Mouse (Mus musculus) embryonic facial prominence, embryonic 11.5 days (tissue): ENCODE results near the gene Atp2b1. TPM values are rescaled to one million over a fixed set of nuclear protein-coding genes. Genes with fewer than 3 reads are reported as not detected.

Experiments
- ATAC-seq: fragments of 200-750 bp; cut with Nextera tagmentation; replicated peaks from 2 replicates; pipeline ENCODE4 v1.8.0; 2017; ENCODE audit warnings: low read depth; ENCODE audit not compliant: insufficient number of reproducible peaks, low FRiP score, low TSS enrichment
- DNase-seq: peaks from one replicate; pipeline ENCODE4 v3.0.0-alpha.2; 2015; ENCODE audit warnings: low spot score
- H3K27ac ChIP-seq: fragments of 300-500 bp; sonication (generic); replicated peaks from 2 replicates; pipeline ENCODE4 v1.5.1; 2014; ENCODE audit warnings: mild to moderate bottlenecking, low read depth, low read length, control low read depth
- H3K27me3 ChIP-seq: fragments of 300-500 bp; sonication (generic); 2 replicates; pipeline ENCODE4 v1.6.1; 2014; ENCODE audit warnings: mild to moderate bottlenecking, low read length, moderate library complexity, mixed read lengths; ENCODE audit not compliant: control insufficient read depth, insufficient read depth
- H3K36me3 ChIP-seq: fragments of 300-500 bp; sonication (generic); replicated peaks from 2 replicates; pipeline ENCODE4 v1.6.1; 2014; ENCODE audit warnings: low read depth, mild to moderate bottlenecking, low read length, moderate library complexity, mixed read lengths; ENCODE audit not compliant: control insufficient read depth, insufficient read depth
- H3K4me1 ChIP-seq: fragments of 300-500 bp; sonication (generic); 2 replicates; pipeline ENCODE4 v1.6.1; 2014; ENCODE audit warnings: low read length, mixed read lengths; ENCODE audit not compliant: control insufficient read depth, insufficient read depth
- H3K4me2 ChIP-seq: fragments of 300-500 bp; sonication (generic); 2 replicates; pipeline ENCODE4 v1.6.1; 2014; ENCODE audit warnings: low read depth, mild to moderate bottlenecking, control low read depth, low read length, moderate library complexity
- H3K4me3 ChIP-seq: fragments of 300-500 bp; sonication (generic); 2 replicates; pipeline ENCODE4 v1.5.1; 2014; ENCODE audit warnings: low read depth, low read length, control low read depth
- H3K9ac ChIP-seq: fragments of 300-500 bp; sonication (generic); replicated peaks from 2 replicates; pipeline ENCODE4 v1.6.1; 2014; ENCODE audit warnings: mild to moderate bottlenecking, control low read depth, low read length
- H3K9me3 ChIP-seq: fragments of 300-500 bp; sonication (generic); replicated peaks from 2 replicates; pipeline ENCODE4 v1.6.1; 2016; ENCODE audit warnings: mild to moderate bottlenecking, low read length, inconsistent platforms, mixed read lengths; ENCODE audit not compliant: control insufficient read depth
- WGBS: fragments of 180-500 bp; shearing (Covaris S2); extraction: QIAGEN DNeasy Blood & Tissue Kit; methylation state at CpG from one replicate; pipeline ENCODE4 v1.1.7; 2014; 5-methylcytosine and 5-hydroxymethylcytosine counted together
- polyA plus RNA-seq: library from polyadenylated mRNA; unstranded; fragments of >200 nt; fragmentation: Nextera tagmentation; extraction: Ambion mirVana; gene quantifications from 2 replicates; pipeline ENCODE4 v1.2.1, GENCODE M21; 2014

Gene Atp2b1
- polyA plus RNA-seq, 1 experiment from 2014 or later, result 92.0 TPM

- 78% methylated on average over 4 of the region's 4 CpGs for WGBS
- H3K9me3 ChIP-seq, result no peaks in the 10 kb centered on the region
- H3K27ac ChIP-seq, result no peak overlapping the region
- H3K9ac ChIP-seq, result no peak overlapping the region
- H3K27me3 ChIP-seq, result no peaks in the 10 kb centered on the region
- no peaks in the 10 kb centered on the region for H3K4me1 ChIP-seq
- H3K4me2 ChIP-seq, result no peak overlapping the region
- no peak overlapping the region for H3K4me3 ChIP-seq
- DNase-seq (no peak), ATAC-seq (no peak)
- H3K36me3 ChIP-seq, result no peaks in the 10 kb centered on the region
Observed at GRCm38 (mm10) chr10:98925081-98925480, 10.9 kb downstream of the Atp2b1 start.

- ATAC-seq, result no peak
Observed at GRCm38 (mm10) chr10:98926991-98927390, 12.8 kb downstream of the Atp2b1 start.

GRCm38 (mm10) chr10:98929444-98929843 lies 15.2 kb downstream of the Atp2b1 start:
- no peak overlapping the region for H3K4me3 ChIP-seq
- DNase-seq, result no peak
- no peaks in the 10 kb centered on the region for H3K36me3 ChIP-seq
- no peak overlapping the region for H3K4me2 ChIP-seq
- no peak overlapping the region for H3K9ac ChIP-seq
- no peak overlapping the region for H3K27ac ChIP-seq
- 81% methylated on average over 7 of the region's 7 CpGs for whole genome bisulfite sequencing
- no peaks in the 10 kb centered on the region for H3K4me1 ChIP-seq
- no peaks in the 10 kb centered on the region for H3K9me3 ChIP-seq
- H3K27me3 ChIP-seq, result no peaks in the 10 kb centered on the region
- no peak for ATAC-seq

More at GRCm38 (mm10) chr10:98926991-98927390, 12.8 kb downstream of the Atp2b1 start:
- Histone ChIP-seq H3K4me1 (no peaks in the 10 kb centered on the region), H3K27ac (no peak overlapping the region), H3K4me3 (no peak overlapping the region), H3K27me3 (no peaks in the 10 kb centered on the region), H3K9ac (no peak overlapping the region), H3K36me3 (no peaks in the 10 kb centered on the region), H3K4me2 (no peak overlapping the region), H3K9me3 (no peaks in the 10 kb centered on the region)
- DNase-seq, result no peak

GRCm38 (mm10) chr10:98930143-98930542 lies 15.9 kb downstream of the Atp2b1 start:
- ATAC-seq, result no peak
- no peaks in the 10 kb centered on the region for H3K4me1 ChIP-seq
- no peak overlapping the region for H3K27ac ChIP-seq
- H3K9me3 ChIP-seq, result no peaks in the 10 kb centered on the region
- H3K4me2 ChIP-seq, result no peak overlapping the region
- WGBS, result 67% methylated on average over 10 of the region's 11 CpGs
- H3K36me3 ChIP-seq, result no peaks in the 10 kb centered on the region
- no peak for DNase-seq
- H3K4me3 ChIP-seq, result no peak overlapping the region
- no peaks in the 10 kb centered on the region for H3K27me3 ChIP-seq
- H3K9ac ChIP-seq, result no peak overlapping the region

- Histone ChIP-seq H3K27ac (no peak overlapping the region), H3K4me2 (no peak overlapping the region), H3K9me3 (no peaks in the 10 kb centered on the region), H3K36me3 (no peaks in the 10 kb centered on the region), H3K4me1 (no peaks in the 10 kb centered on the region), H3K4me3 (no peak overlapping the region), H3K27me3 (no peaks in the 10 kb centered on the region), H3K9ac (no peak overlapping the region)
- ATAC-seq (no peak), DNase-seq (no peak)
- 89% methylated on average over 4 of the region's 4 CpGs for WGBS
Observed at GRCm38 (mm10) chr10:98940137-98940536, 25.9 kb downstream of the Atp2b1 start.

GRCm38 (mm10) chr10:98940799-98941198 lies 26.6 kb downstream of the Atp2b1 start:
- H3K27me3 ChIP-seq, result no peaks in the 10 kb centered on the region
- no peak overlapping the region for H3K9ac ChIP-seq
- H3K4me1 ChIP-seq, result no peaks in the 10 kb centered on the region
- 95% methylated on average over 2 of the region's 2 CpGs for WGBS
- DNase-seq (no peak), ATAC-seq (no peak)
- no peak overlapping the region for H3K4me3 ChIP-seq
- no peak overlapping the region for H3K27ac ChIP-seq
- no peak overlapping the region for H3K4me2 ChIP-seq
- H3K36me3 ChIP-seq, result no peaks in the 10 kb centered on the region
- H3K9me3 ChIP-seq, result no peaks in the 10 kb centered on the region

GRCm38 (mm10) chr10:98941991-98942390 lies 27.8 kb downstream of the Atp2b1 start:
- no peaks in the 10 kb centered on the region for H3K36me3 ChIP-seq
- no peak for DNase-seq
- H3K4me3 ChIP-seq, result no peak overlapping the region
- H3K27ac ChIP-seq, result no peak overlapping the region
- no peak overlapping the region for H3K9ac ChIP-seq
- ATAC-seq, result no peak
- H3K9me3 ChIP-seq, result no peaks in the 10 kb centered on the region
- H3K4me2 ChIP-seq, result no peak overlapping the region
- no peaks in the 10 kb centered on the region for H3K4me1 ChIP-seq
- H3K27me3 ChIP-seq, result no peaks in the 10 kb centered on the region
- 78% methylated on average over 6 of the region's 6 CpGs for WGBS

- Histone ChIP-seq H3K4me1 (no peaks in the 10 kb centered on the region; the same call in 1 of the 2 replicates), H3K4me2 (no peak overlapping the region), H3K36me3 (no peaks in the 10 kb centered on the region), H3K27me3 (no peaks in the 10 kb centered on the region), H3K27ac (no peak overlapping the region), H3K4me3 (no peak overlapping the region), H3K9me3 (no peaks in the 10 kb centered on the region), H3K9ac (no peak overlapping the region)
- ATAC-seq, result no peak
- 91% methylated on average over 8 of the region's 8 CpGs for WGBS
- DNase-seq, result no peak
Observed at GRCm38 (mm10) chr10:98942999-98943398, 28.8 kb downstream of the Atp2b1 start.
